Mouse (Mus musculus): Measurements from ENCODE around the gene Yaf2. TPM values are rescaled to one million over a fixed set of nuclear protein-coding genes. Genes with fewer than 3 reads are reported as not detected.
"Not testable (repeated sequence)": the region's sequence is repeated elsewhere in the genome, so short reads cannot be mapped to it uniquely, and the experiment has no call there.

The Yaf2 gene
- polyA plus RNA-seq, 1 experiment from 2014 or later: 95.7 TPM

DNA sequence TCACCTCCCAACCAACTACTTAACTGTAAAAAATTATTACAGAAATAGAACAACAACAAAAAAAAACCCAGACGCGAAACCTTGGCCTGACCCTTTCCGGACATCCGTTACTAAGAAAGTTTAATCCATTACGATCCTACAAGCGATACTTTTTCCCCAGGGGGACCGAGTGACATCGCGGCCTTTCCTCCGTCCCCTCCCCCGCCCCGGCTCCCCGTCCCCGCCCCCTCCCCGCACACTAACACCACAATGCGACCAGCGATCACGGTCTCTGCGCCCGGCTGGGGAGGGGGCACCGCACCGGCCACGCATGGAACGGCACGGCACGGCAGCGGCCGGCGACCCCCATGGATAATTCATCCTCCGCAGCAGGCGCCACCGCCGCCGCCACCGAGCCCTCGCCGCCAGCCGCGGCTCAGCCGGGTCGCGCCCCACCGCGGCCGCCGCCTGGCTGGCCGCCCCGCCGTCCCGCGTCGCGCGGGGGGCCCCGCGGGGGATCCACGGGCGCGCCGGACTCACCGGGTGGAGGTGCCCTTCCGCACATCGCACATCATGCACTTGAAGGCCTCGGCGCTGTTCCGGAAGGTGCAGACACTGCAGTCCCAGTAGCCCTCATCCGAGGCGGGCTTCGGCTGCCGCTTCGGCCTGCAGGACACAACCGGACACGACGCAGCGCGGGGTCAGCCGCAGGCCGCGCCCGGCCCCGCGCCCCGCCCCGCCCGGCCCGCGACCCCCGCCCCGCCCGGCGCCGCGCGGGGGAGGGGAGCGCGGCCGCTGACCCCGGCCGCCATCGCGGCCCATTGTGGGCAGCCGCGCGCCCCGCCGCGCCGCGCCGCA is 696 bp downstream of the Yaf2 start:
- peaks cover 17% of the 10 kb centered on the region for H3K4me1 ChIP-seq
- H3K4me3 ChIP-seq: peak overlapping the region; percentile 82
- under 1% methylated on average over 62 of the region's 110 CpGs for WGBS
- H3K27me3 ChIP-seq: no peaks in the 10 kb centered on the region
- peak overlapping the region; percentile 93 for H3K27ac ChIP-seq (replicated peaks)
- H3K4me2 ChIP-seq (replicated peaks): peak overlapping the region; percentile 75
- H3K9me3 ChIP-seq: no peaks in the 10 kb centered on the region
- peak overlapping the region; percentile 92 for H3K9ac ChIP-seq (replicated peaks)
- peaks cover 6% of the 10 kb centered on the region; the same call in 1 of the 2 replicates for H3K36me3 ChIP-seq
- ATAC-seq (ENCODE audit: low FRiP score, low read depth): peak; percentile 78

DNA sequence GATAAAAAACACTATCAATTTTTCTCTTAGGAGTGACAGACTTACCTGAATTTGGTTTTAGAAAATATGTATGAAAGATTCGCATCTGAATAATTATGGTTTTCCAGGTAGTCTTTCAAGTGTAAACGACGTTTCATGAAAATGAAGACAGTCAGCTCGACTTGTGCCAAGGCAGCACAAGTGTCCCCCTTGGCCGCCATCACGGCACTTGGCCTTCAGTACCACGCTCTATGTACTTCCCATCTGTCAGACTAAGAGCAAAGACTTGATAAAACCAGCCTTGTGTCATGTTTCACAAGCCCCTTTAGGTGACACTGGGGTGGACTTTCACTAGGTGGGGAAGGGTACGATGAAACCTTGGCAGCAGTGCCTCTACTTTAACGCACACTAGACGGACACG is 5.5 kb downstream of the Yaf2 start:
- Histone ChIP-seq H3K9ac (replicated peaks) (no peak overlapping the region), H3K4me3 (no peak overlapping the region), H3K27ac (replicated peaks) (no peak overlapping the region), H3K27me3 (no peaks in the 10 kb centered on the region), H3K4me2 (replicated peaks) (no peak overlapping the region), H3K4me1 (peaks cover 16% of the 10 kb centered on the region), H3K9me3 (no peaks in the 10 kb centered on the region), H3K36me3 (peaks cover 9% of the 10 kb centered on the region)
- 92% methylated on average over 11 of the region's 11 CpGs for WGBS
- no peak for ATAC-seq (ENCODE audit: low FRiP score, low read depth)

DNA sequence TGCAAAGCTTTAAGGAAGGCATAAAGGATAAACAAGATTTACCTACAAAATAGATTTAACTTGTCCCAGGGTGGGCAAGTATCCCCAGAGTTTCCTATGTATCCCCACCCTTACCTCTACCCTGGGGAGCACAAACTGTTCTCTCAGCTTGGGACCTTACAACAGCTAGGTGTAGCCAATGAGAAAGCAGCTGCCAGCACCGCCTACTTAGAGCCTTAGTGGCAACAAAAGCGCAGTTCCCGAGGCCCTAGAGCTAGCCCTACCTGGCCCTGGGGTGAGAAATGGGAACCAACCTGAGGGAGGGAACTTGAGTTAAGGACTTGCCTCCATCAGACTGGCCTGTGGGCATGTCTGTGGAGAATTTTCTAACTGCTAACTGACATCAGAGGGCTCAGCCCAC is 9.5 kb downstream of the Yaf2 start:
- Histone ChIP-seq H3K9me3 (no peaks in the 10 kb centered on the region), H3K4me2 (replicated peaks) (no peak overlapping the region)
- WGBS: 49% methylated on average over 3 of the region's 3 CpGs

DNA sequence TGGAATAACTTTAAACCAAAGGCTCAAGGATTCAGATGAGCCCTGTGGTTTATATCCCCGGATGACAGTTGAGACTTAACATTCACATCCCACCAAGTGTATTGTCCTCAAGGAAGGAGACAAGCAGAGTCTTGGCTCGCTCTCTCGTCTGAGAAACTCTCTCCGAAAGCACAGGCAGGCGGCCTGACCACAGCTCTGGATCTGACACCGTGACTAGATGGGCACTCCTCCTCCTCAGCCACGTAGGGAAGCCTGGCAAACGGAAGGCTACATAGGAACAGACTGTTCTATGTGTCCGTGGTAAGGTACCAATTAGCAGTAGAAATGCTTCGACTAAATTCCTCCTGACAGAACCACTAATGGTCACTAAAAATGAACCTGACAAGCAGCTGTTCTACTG is 10.1 kb downstream of the Yaf2 start:
- Histone ChIP-seq H3K9me3 (no peaks in the 10 kb centered on the region), H3K9ac (replicated peaks) (no peak overlapping the region), H3K4me3 (no peak overlapping the region), H3K4me2 (replicated peaks) (no peak overlapping the region), H3K27me3 (no peaks in the 10 kb centered on the region), H3K27ac (replicated peaks) (no peak overlapping the region), H3K36me3 (peaks cover 3% of the 10 kb centered on the region; the same call in 1 of the 2 replicates), H3K4me1 (peaks cover 6% of the 10 kb centered on the region; the same call in 1 of the 2 replicates)
- 77% methylated on average over 10 of the region's 10 CpGs for WGBS
- no peak for ATAC-seq (ENCODE audit: low FRiP score, low read depth)

More for the DNA sequence above, 9.5 kb downstream of the Yaf2 start:
- H3K4me3 ChIP-seq: no peak overlapping the region
- H3K9ac ChIP-seq (replicated peaks): no peak overlapping the region
- H3K27ac ChIP-seq (replicated peaks): no peak overlapping the region
- peaks cover 3% of the 10 kb centered on the region; the same call in 1 of the 2 replicates for H3K36me3 ChIP-seq
- peaks cover 6% of the 10 kb centered on the region; the same call in 1 of the 2 replicates for H3K4me1 ChIP-seq
- no peaks in the 10 kb centered on the region for H3K27me3 ChIP-seq
- no peak for ATAC-seq (ENCODE audit: low FRiP score, low read depth)

DNA sequence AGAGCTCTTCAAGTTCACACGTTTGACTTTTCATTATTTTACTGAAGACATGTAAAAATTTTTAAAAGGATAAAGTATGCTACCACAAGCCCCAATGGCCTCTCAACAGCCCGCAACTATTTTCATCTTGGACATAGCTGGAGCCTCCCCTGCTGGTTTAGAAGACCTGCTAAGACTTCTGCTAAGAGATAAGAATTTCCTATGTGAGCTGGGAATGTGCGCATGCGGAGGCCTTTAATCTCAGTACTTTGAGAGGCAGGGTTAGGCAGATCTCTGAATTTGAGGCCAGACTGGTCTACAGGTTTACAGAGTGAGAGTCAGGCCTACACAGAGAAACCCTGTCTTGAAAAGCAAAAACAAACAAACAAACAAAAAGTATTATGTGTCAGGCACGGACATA is 11.4 kb downstream of the Yaf2 start:
- Histone ChIP-seq H3K4me3 (no peak overlapping the region), H3K9me3 (no peaks in the 10 kb centered on the region), H3K4me2 (replicated peaks) (no peak overlapping the region), H3K4me1 (peaks cover 6% of the 10 kb centered on the region; the same call in 1 of the 2 replicates), H3K27ac (replicated peaks) (no peak overlapping the region), H3K27me3 (no peaks in the 10 kb centered on the region), H3K36me3 (peaks cover 3% of the 10 kb centered on the region; the same call in 1 of the 2 replicates), H3K9ac (replicated peaks) (no peak overlapping the region)
- 72% methylated on average over 5 of the region's 5 CpGs for WGBS
- no peak for ATAC-seq (ENCODE audit: low FRiP score, low read depth)

DNA sequence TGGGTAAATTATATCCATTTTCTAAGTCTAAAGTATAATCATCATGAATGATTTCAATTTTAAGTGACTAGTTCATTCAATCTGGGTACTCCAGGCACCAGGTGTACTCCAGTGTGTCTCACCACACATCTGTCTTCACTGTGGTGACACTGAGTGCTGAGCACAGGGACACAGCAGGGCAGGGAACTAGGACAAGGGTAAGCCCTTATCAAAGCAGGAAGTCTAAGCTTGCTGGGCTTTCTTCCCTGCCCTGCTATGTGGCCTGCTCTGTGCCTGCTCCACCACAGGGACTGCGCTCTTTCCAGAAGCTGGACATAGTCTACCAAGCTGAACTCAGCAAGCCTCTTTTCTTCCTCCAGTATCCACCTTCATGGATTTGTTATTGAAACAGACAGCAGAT is 18.0 kb downstream of the Yaf2 start:
- no peak overlapping the region for H3K4me3 ChIP-seq
- ATAC-seq (ENCODE audit: low FRiP score, low read depth): no peak
- no peaks in the 10 kb centered on the region for H3K27me3 ChIP-seq
- H3K27ac ChIP-seq (replicated peaks): no peak overlapping the region
- WGBS: 94% methylated on average over 1 of the region's 1 CpGs
- H3K36me3 ChIP-seq: no peaks in the 10 kb centered on the region
- H3K4me1 ChIP-seq: peaks cover 2% of the 10 kb centered on the region; the same call in 1 of the 2 replicates
- H3K9me3 ChIP-seq: no peaks in the 10 kb centered on the region
- H3K4me2 ChIP-seq (replicated peaks): no peak overlapping the region
- H3K9ac ChIP-seq (replicated peaks): no peak overlapping the region

DNA sequence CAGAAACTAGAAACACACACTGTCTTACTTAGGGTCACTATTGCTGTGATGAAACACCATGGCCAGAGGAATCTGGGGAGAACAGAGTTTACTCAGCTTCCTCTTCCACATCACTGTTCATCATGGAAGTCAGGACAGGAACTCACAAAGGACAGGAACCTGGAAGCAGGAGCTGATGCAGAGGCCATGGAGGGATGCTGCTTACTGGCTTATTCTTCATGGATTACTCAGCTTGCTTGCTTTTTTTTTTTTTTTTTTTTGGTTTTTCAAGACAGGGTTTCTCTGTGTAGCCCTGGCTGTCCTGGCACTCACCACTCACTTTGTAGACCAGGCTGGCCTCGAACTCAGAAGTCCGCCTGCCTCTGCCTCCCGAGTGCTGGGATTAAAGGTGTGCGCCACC is 26.4 kb downstream of the Yaf2 start:
- not testable (repeated sequence) for ATAC-seq (ENCODE audit: low FRiP score, low read depth); H3K27me3 ChIP-seq; H3K4me2 ChIP-seq (replicated peaks); H3K9ac ChIP-seq (replicated peaks); H3K4me1 ChIP-seq; H3K9me3 ChIP-seq; H3K36me3 ChIP-seq; H3K4me3 ChIP-seq; H3K27ac ChIP-seq (replicated peaks)
- 93% methylated on average over 4 of the region's 4 CpGs for WGBS

DNA sequence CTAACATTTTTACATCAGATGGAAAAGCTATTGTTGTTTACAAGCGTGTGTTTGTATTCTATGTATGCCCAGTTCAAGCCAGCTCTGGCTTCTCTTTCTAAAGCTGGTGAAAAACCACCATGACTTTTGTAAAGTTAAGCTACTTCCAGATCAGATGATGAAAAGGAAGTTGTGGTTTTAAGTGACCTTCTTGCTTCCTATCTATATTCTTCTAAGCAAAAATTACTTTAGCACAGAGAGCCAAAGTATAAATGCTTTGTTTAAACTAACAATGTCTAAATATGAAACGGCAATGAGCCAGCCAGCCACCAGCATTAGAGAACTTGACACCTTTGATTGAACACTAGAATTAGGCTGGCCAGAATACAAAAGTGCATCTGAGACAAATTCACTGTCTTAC is 38.5 kb downstream of the Yaf2 start:
- H3K9ac ChIP-seq (replicated peaks): no peak overlapping the region
- no peak overlapping the region for H3K4me2 ChIP-seq (replicated peaks)
- 0 out of 2 replicates have a peak, but pooled peaks cover 5% of the 10 kb centered on the region for H3K4me1 ChIP-seq
- H3K9me3 ChIP-seq: no peaks in the 10 kb centered on the region
- 90% methylated on average over 2 of the region's 2 CpGs for WGBS
- no peaks in the 10 kb centered on the region for H3K36me3 ChIP-seq
- H3K27me3 ChIP-seq: no peaks in the 10 kb centered on the region
- ATAC-seq (ENCODE audit: low FRiP score, low read depth): no peak
- H3K4me3 ChIP-seq: no peak overlapping the region
- H3K27ac ChIP-seq (replicated peaks): no peak overlapping the region

DNA sequence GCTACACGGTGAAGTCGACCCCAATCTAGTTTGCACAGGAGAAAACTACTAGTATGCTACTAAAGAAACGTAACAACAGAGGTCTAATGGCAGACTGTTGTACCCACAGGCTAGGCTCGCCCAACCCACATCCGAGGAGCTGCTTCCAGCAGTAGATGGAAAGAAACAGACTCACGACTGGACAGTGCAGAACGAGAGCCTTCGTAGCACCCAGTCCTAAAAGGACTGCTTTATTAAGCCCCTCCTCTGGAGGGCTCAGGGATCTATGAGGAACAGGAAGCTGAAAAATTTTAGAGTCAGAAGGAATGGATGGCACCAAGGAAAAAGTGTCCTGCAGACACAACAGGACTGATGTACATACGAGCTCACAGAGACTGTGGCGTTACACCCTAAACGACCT is 42.3 kb downstream of the Yaf2 start:
- no peak for ATAC-seq (ENCODE audit: low FRiP score, low read depth)
- Histone ChIP-seq H3K4me2 (replicated peaks) (no peak overlapping the region), H3K9me3 (no peaks in the 10 kb centered on the region), H3K4me3 (no peak overlapping the region), H3K27me3 (no peaks in the 10 kb centered on the region), H3K4me1 (no peaks in the 10 kb centered on the region), H3K36me3 (peaks cover 5% of the 10 kb centered on the region; the same call in 1 of the 2 replicates), H3K27ac (replicated peaks) (no peak overlapping the region), H3K9ac (replicated peaks) (no peak overlapping the region)
- WGBS: 87% methylated on average over 11 of the region's 11 CpGs

DNA sequence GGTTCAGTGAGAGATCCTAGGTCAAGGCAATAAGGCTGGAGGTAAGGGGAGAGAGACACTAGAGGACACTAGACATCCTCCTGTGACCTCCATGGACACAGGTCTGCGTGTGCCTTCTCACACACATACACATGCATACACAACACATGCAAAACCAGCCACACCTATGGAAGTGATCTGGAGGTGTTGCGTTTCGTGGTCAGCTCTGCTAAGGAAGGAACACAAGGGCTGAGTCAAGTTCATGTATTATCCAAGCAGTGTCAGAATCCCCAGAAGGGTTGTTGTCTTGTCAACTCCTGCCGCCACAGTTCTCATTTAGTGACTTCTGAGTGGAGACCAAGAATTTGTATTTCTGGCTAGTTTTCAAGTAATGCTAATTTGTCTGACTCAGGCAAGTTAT is 48.4 kb downstream of the Yaf2 start:
- WGBS: 93% methylated on average over 4 of the region's 4 CpGs
- Histone ChIP-seq H3K27ac (replicated peaks) (no peak overlapping the region), H3K9me3 (no peaks in the 10 kb centered on the region), H3K4me2 (replicated peaks) (no peak overlapping the region), H3K4me3 (no peak overlapping the region), H3K4me1 (no peaks in the 10 kb centered on the region), H3K27me3 (no peaks in the 10 kb centered on the region), H3K9ac (replicated peaks) (no peak overlapping the region), H3K36me3 (peaks cover 20% of the 10 kb centered on the region; the same call in 1 of the 2 replicates)
- ATAC-seq (ENCODE audit: low FRiP score, low read depth): no peak

DNA sequence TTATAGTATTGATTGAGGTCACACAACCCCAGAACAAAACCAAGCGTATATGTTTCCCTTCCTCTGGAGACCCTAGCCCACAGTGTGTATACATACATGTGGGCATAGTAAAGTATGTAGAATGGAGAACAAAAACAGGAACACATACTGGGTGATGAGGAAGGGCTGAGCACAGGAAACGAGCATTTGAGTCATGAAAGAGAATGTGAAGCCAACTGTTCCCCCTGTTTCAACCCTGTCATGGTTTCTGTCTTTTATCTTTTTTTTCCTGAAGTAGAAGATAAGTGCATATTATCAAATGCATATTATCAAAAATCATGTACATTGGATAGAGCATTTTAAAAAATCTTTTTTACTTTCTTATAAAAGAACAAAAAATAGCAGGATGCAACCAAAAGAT is 49.1 kb downstream of the Yaf2 start:
- Histone ChIP-seq H3K4me2 (replicated peaks) (no peak overlapping the region), H3K4me3 (no peak overlapping the region), H3K27me3 (no peaks in the 10 kb centered on the region), H3K36me3 (peaks cover 20% of the 10 kb centered on the region; the same call in 1 of the 2 replicates), H3K9ac (replicated peaks) (no peak overlapping the region), H3K27ac (replicated peaks) (no peak overlapping the region), H3K9me3 (no peaks in the 10 kb centered on the region), H3K4me1 (no peaks in the 10 kb centered on the region)
- 69% methylated on average over 2 of the region's 2 CpGs for WGBS
- ATAC-seq (ENCODE audit: low FRiP score, low read depth): no peak

DNA sequence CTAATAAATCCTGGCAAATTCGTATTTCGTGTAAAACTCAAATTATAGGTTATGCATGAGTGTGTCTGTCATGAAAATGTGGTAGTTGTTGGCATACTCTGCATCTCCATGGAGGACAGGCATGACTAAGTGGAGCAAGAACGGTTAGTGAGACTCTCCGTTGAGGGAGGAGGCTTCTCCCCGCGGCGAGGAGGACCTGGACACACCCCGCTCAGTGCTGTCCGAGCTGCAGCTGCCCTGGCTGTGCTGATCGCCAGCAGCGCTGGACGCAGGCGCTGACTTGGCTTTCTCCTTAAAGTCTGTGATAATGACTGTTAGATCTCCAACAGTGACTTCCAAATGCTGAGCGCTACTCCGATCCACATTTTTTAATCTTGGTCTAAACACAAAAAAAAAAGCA is 51.5 kb downstream of the Yaf2 start:
- no peak overlapping the region for H3K9ac ChIP-seq (replicated peaks)
- ATAC-seq (ENCODE audit: low FRiP score, low read depth): no peak
- H3K4me3 ChIP-seq: no peak overlapping the region
- no peak overlapping the region for H3K4me2 ChIP-seq (replicated peaks)
- H3K27ac ChIP-seq (replicated peaks): no peak overlapping the region
- peaks cover 20% of the 10 kb centered on the region; the same call in 1 of the 2 replicates for H3K36me3 ChIP-seq
- 75% methylated on average over 15 of the region's 15 CpGs for WGBS
- H3K27me3 ChIP-seq: no peaks in the 10 kb centered on the region
- H3K9me3 ChIP-seq: no peaks in the 10 kb centered on the region
- no peaks in the 10 kb centered on the region for H3K4me1 ChIP-seq

All from midbrain, embryonic 12.5 days (tissue).